Mouse (Mus musculus) E14TG2a.4 (cell line): Measurements from ENCODE around the gene Kctd17.

Experiments used
- H3K27me3 ChIP-seq: 2 replicates; pipeline ENCODE4 v1.6.1; 2014; ENCODE audit warnings: low read length, control low read depth; ENCODE audit not compliant: insufficient read depth
- H3K36me3 ChIP-seq: 2 replicates; pipeline ENCODE4 v1.6.1; 2014; ENCODE audit warnings: low read length, control low read depth; ENCODE audit not compliant: insufficient read depth
- H3K4me1 ChIP-seq: replicated peaks from 2 replicates; pipeline ENCODE4 v1.6.1; 2014; ENCODE audit warnings: low read depth, low read length, control low read depth
- H3K4me3 ChIP-seq: replicated peaks from 2 replicates; pipeline ENCODE4 v1.5.1; 2014; ENCODE audit warnings: mild to moderate bottlenecking, low read length
- H3K9me3 ChIP-seq: 2 replicates; pipeline ENCODE4 v1.6.1; 2014; ENCODE audit warnings: low read length, control low read depth
- CTCF ChIP-seq: conservative IDR thresholded peaks from 2 replicates; pipeline ENCODE4 v1.5.1; 2014; ENCODE audit warnings: low read length
- NANOG ChIP-seq: IDR thresholded peaks from 2 replicates; pipeline ENCODE4 v1.6.1; 2014; ENCODE audit warnings: borderline replicate concordance, low read length, mixed read lengths
- POU5F1 ChIP-seq: IDR thresholded peaks from 2 replicates; pipeline ENCODE4 v1.6.1; 2014; ENCODE audit warnings: low read length, borderline replicate concordance

Kctd17 gene

DNA sequence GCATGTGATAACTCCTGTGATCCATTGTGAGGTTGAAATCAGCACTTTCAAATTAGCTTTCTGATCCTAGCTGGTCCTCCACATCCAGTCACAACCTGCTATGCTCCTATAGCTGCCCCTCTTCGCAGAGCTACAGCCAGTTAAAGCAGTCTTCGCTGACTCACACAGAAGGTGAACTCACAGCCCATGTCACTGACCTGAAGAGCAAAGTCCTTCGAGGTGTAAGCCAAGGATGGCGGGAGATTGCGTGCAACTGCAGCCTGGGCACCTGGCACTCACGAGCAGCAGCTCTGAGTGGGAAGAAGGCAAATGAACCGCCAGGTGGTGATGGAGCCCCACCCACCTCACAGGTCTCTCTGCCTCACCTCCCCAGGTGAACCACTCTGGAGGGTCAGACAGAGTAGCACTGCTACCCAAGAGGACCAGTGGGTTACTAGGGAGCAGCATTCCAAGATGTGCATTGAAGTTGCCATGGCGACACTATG is 32.8 kb upstream of the Kctd17 start, which contains the start of gene Tex33:
Gene Tex33 (minus strand): TSS at position 435 of the 485 bp plus-strand sequence.
- H3K36me3 ChIP-seq = peaks cover 18% of the 10 kb centered on the region
- H3K4me1 ChIP-seq = peaks cover 28% of the 10 kb centered on the region
- TF ChIP-seq CTCF (no peak), POU5F1 (no peak)
- no peaks in the 10 kb centered on the region for H3K9me3 ChIP-seq
- H3K4me3 ChIP-seq = no peak within 1 kb of the TSS
- H3K27me3 ChIP-seq = no peaks in the 10 kb centered on the region

DNA sequence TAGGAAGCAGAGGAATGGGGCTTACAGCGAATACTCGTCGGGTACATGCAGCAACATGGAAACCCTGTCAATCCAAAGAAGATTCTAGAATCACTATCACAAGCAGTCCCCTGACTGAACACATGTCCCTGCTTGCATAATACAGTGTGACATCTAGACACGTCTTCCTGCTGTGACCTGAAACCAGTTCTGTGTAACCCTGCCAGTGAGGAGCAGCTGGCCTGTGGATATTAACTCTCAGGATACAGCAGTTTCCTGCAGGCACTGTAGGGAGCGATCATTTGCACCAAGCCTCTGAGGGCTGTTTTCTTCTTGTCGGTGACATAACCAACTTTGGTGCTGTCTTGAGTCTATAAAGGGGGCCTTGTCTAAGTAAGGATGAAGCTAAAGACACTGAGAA is 27.0 kb upstream of the Kctd17 start:
- no peak overlapping the region for H3K4me3 ChIP-seq
- H3K9me3 ChIP-seq = no peaks in the 10 kb centered on the region
- H3K27me3 ChIP-seq = no peaks in the 10 kb centered on the region
- H3K36me3 ChIP-seq = peaks cover 28% of the 10 kb centered on the region
- TF ChIP-seq CTCF (no peak), POU5F1 (no peak), NANOG (no peak)
- H3K4me1 ChIP-seq = peaks cover 74% of the 10 kb centered on the region

DNA sequence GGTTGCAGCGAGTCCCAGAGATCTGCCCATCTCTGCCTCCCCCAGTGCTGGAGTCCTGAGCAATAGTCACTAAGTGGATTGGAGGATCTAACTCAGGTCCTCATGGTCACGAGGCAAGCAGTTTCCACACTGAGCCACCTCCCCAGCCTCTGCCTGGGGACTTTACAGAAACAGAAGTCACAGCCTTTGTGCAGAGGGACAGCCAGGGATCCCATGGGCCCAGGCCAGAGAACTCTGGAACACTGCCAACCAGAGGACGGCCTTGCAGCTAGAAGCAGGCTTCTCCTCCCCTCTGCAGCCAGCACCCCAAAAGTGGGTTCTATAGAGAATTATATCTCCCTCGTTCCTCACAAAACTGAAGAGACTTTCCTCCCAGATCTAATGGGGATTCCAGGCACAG is 26.4 kb upstream of the Kctd17 start:
- TF ChIP-seq NANOG (no peak), CTCF (no peak), POU5F1 (no peak)

DNA sequence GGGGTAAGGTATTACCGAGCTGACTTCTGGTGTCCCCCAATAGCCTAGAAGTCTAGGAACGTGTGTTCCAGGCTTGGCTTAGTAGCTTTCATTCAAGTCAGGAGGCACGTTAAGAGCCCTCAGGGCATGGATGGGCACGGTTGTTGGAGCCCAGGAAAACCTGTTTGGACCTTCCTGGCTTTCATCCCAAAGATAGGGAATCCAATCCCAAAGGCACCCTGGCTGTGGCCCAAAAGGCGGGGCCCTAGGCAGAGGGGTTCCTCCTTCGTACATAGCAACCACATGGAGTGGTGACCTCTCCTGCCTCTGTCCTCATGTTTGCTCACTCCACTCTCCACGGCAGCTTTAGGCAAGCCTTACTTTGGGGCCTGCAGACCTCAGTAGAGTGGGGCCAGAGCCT is 25.9 kb upstream of the Kctd17 start:
- H3K27me3 ChIP-seq = no peaks in the 10 kb centered on the region
- peaks cover 28% of the 10 kb centered on the region for H3K36me3 ChIP-seq
- no peaks in the 10 kb centered on the region for H3K9me3 ChIP-seq
- H3K4me1 ChIP-seq = peaks cover 74% of the 10 kb centered on the region
- H3K4me3 ChIP-seq = peak overlapping the region; percentile 52
- TF ChIP-seq POU5F1 = no peak
- no peak for TF ChIP-seq CTCF
- TF ChIP-seq NANOG = no peak

More for the DNA sequence above, 26.4 kb upstream of the Kctd17 start:
- H3K9me3 ChIP-seq = no peaks in the 10 kb centered on the region
- H3K4me3 ChIP-seq = no peak overlapping the region
- no peaks in the 10 kb centered on the region for H3K27me3 ChIP-seq
- peaks cover 74% of the 10 kb centered on the region for H3K4me1 ChIP-seq
- peaks cover 28% of the 10 kb centered on the region for H3K36me3 ChIP-seq

DNA sequence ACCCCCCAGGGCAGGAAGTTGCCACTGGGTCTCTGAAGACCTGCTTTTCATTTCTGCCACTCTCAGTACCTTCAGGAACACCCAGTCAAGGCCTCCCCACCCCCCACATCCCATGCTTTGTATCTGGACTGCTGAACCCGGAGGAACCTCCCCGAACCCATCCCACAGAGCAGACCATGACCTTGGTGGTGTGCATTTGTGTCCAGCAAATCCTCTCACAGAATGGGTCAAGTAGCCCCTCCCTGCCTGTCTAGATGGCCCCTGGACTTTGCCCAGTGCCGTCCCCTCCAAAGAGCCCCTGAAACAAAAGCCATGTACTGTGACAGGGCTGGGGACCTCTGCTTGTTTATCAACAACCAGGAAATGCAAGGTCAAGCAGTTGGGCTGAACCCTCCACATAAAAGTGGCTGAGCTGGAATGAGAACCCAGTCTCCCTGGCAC is 25.0 kb upstream of the Kctd17 start:
- Histone ChIP-seq H3K4me3 (peak overlapping the region; percentile 52), H3K27me3 (no peaks in the 10 kb centered on the region), H3K9me3 (no peaks in the 10 kb centered on the region), H3K4me1 (peaks cover 75% of the 10 kb centered on the region), H3K36me3 (peaks cover 28% of the 10 kb centered on the region)
- TF ChIP-seq POU5F1 (no peak), CTCF (no peak), NANOG (no peak)

DNA sequence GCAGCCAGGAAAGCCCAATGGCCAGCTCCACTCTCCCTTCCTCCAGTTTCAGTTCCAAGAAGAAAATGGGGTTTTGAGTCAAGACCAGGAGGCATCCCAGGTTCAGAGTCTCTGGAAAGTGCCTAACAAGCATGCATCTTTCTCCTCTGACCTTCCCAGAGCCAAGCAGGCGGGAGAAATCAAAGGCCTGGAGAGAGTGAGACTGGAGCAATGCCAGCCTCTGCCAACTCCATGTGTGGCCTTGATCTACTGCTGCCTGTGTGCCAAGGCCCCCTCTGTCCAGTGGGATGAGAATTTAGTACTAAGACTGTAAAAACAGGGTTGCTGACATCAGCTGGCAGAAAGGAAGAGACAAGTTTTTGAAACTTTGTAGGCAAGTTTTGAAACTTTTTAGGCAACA is 24.5 kb upstream of the Kctd17 start:
- H3K4me3 ChIP-seq = peak overlapping the region; percentile 52
- H3K27me3 ChIP-seq = no peaks in the 10 kb centered on the region
- TF ChIP-seq CTCF (no peak), NANOG (no peak), POU5F1 (no peak)
- no peaks in the 10 kb centered on the region for H3K9me3 ChIP-seq
- peaks cover 26% of the 10 kb centered on the region for H3K36me3 ChIP-seq
- peaks cover 80% of the 10 kb centered on the region for H3K4me1 ChIP-seq

DNA sequence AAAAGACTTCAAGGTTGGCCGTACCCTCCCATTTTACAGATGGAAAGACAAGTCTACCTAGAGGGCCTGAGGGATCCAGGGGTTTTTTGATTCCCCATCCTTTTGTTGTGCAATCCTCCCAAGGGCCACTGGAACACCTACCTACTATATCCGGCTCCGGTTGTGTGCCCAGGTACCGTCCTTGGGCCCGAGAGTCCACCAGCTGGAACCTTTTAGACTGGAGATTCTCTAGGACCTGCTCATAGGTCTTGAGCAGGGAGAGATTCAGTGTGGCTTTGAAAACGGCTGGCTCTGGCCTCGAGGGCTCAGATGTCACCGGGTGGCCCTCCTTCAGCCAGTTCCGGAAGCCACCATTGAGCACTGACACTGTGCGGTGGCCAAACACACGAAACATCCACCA is 23.3 kb upstream of the Kctd17 start:
- H3K36me3 ChIP-seq = peaks cover 14% of the 10 kb centered on the region
- peak overlapping the region; percentile 92 for H3K4me3 ChIP-seq
- H3K27me3 ChIP-seq = peaks cover 11% of the 10 kb centered on the region
- peaks cover 90% of the 10 kb centered on the region for H3K4me1 ChIP-seq
- TF ChIP-seq NANOG (no peak), CTCF (no peak), POU5F1 (no peak)
- H3K9me3 ChIP-seq = no peaks in the 10 kb centered on the region

DNA sequence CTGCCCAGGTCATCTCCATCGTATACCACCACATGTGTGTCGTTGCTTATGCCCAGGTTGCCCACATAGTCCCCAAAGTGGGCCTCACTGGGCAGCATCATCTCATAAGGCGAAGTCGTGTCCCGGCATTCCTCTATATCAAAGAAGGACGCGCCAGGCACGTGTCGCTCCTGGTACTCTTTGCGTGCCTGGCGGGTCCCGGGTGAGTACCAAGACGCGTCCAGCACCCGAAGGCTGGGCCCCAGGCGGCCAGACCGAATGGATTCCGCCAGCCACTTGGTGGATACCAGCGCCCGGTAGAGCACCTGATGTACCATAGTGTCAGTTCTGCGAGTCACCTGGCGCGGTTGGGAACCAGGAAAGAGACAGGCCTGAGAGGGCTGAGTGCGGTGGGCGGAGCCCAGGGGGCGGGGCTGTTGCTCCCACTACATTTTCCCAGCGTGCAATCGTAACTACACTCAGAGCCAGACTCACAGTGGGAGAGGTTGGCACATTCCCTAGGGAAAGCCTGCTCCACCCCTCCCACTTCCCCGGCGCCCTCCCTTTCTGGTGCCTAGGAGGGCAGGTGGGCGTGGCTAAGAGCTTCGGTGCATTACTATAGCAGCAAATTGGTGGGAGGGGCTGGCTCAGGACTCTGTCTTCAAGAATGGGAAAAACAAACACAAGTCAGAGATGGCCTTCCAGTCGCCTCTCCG is 22.7 kb upstream of the Kctd17 start, which contains the start of gene Tst:
Gene Tst (minus strand): TSS at position 391 of the 695 bp plus-strand sequence.
- Histone ChIP-seq H3K4me1 (peaks cover 90% of the 10 kb centered on the region), H3K36me3 (peaks cover 11% of the 10 kb centered on the region), H3K27me3 (peaks cover 17% of the 10 kb centered on the region), H3K4me3 (peak within 1 kb of the TSS; percentile 92), H3K9me3 (no peaks in the 10 kb centered on the region)
- TF ChIP-seq POU5F1 (no peak), NANOG (no peak), CTCF (no peak)
